Mouse (Mus musculus): ENCODE measurements around the gene Grifin. TPM values are rescaled to one million over a fixed set of nuclear protein-coding genes. Genes with fewer than 3 reads are reported as not detected.

Grifin gene
- not detected for total RNA-seq (2023)

DNA sequence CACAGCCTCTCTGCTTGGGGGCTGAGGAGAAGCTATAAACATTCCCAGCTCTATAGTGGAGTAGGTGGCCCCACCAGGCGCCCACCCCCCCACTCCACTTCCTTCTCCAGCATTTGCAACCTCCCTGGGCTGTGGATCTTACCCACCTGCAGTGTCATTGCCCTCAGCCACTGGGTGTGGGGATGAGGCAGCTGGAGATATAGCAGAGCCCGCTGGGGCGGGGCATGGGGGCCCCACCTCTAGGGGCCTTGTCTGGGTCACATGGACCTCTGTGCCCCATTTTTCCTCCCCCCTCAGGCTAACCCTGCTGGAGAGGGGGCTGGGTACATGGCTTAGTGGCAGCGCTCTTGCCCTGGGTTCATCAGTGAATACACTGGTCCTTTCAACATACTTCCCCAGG, at the start of gene Grifin:
Grifin (minus strand) TSS at position 176 of the 400 bp plus-strand sequence.

DNA sequence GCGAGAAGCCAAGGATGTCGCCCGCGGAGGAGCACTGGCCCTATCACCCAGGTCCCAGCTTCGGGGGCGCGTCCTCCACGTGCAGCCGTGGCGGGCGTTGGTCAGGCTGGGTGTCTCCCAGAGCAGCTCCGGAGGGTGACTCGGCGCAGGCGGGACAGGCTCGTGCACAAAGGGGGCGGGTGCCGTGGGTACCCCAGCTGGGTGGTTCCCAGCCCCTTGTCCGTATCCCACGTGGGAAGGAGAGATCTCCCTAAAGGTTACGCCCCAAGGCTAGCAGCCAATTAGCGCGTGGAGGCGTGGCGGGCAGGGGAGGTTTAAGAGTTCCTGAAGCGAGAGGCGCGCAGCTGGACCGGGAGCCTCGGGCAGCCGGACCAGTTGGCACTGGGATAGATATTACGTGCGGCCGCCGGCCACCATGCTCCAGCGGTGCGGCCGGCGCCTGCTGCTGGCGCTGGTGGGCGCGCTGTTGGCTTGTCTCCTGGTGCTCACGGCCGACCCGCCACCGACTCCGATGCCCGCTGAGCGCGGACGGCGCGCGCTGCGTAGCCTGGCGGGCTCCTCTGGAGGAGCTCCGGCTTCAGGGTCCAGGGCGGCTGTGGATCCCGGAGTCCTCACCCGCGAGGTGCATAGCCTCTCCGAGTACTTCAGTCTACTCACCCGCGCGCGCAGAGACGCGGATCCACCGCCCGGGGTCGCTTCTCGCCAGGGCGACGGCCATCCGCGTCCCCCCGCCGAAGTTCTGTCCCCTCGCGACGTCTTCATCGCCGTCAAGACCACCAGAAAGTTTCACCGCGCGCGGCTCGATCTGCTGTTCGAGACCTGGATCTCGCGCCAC, 42.3 kb upstream of the Grifin start, which contains the start of gene Lfng:
Lfng (plus strand) TSS at position 320 of the 835 bp plus-strand sequence.

Other genes with a start within 250 kb of the Grifin start
- gene Mad1l1, start 243.5 kb downstream of the Grifin start, total RNA-seq (2023) = 10 to 100 TPM; 24.6 to 30.7 TPM
- gene Nudt1, start 243.4 kb downstream of the Grifin start, total RNA-seq (2023) = 1 to 10 TPM; 6.3 to 7.1 TPM
- 10 to 100 TPM; 11.0 to 12.1 TPM for gene Mrm2, start 233.2 kb downstream of the Grifin start, total RNA-seq (2023)
- 100 to 1,000 TPM; 191 to 212 TPM for gene Snx8, start 175.8 kb downstream of the Grifin start, total RNA-seq (2023)
- 100 to 1,000 TPM; 123 to 125 TPM for gene Eif3b, start 145.7 kb downstream of the Grifin start, total RNA-seq (2023)
- under 1 TPM in 1 of 2 experiments, not detected in 1; 0.17 TPM for gene Gm4869, start 119.4 kb downstream of the Grifin start, total RNA-seq (2023)
- gene Chst12, start 59.5 kb downstream of the Grifin start, total RNA-seq (2023) = 10 to 100 TPM; 21.5 to 23.4 TPM
- 10 to 100 TPM; 38.0 to 46.6 TPM for gene Lfng, start 42.2 kb upstream of the Grifin start, total RNA-seq (2023)
- gene Ttyh3, start 84.0 kb upstream of the Grifin start, total RNA-seq (2023) = 100 to 1,000 TPM; 125 to 128 TPM
- gene Iqce, start 137.3 kb upstream of the Grifin start, total RNA-seq (2023) = 10 to 100 TPM; 34.1 to 34.6 TPM
- 10 to 100 TPM; 25.8 to 33.4 TPM for gene Brat1, start 139.9 kb upstream of the Grifin start, total RNA-seq (2023)
- 10 to 100 TPM in 1 of 2 experiments, 1 to 10 TPM in 1; 7.0 to 10.7 TPM for gene Amz1, start 159.1 kb upstream of the Grifin start, total RNA-seq (2023)